Mouse (Mus musculus) forelimb bud, embryonic 11.5 days (tissue): ENCODE measurements around the gene Kif21b.

ENCODE experiments used
- DNase-seq: peaks from one replicate; pipeline ENCODE4 v3.0.0-alpha.2; 2012; ENCODE audit warnings: low read depth, low spot score

Kif21b gene

GRCm38 (mm10) chr1:136128944-136129589 lies 2.1 kb upstream of the Kif21b start:
- DNase-seq, result no peak

DNA sequence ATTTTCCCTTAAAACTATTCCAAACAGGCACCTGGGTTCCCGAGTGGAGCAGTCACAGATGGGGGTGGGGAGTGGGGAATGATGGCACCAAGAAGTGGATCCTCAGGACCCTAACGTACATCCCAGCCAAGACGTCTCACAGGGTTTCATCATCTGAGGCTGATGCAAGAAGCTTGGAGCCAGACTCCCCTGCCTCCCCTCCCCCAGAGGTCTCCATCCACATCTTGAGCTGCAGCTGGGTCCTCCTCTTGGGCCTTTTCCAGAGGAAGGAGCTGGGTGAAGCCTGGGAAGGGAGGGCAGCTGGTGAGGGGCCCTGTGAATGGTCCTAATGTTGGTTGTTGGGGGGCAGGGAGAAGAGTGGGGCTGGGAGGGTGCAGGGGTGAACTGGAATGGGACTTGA lies 1.1 kb upstream of the Kif21b start:
- DNase-seq, result no peak

DNA sequence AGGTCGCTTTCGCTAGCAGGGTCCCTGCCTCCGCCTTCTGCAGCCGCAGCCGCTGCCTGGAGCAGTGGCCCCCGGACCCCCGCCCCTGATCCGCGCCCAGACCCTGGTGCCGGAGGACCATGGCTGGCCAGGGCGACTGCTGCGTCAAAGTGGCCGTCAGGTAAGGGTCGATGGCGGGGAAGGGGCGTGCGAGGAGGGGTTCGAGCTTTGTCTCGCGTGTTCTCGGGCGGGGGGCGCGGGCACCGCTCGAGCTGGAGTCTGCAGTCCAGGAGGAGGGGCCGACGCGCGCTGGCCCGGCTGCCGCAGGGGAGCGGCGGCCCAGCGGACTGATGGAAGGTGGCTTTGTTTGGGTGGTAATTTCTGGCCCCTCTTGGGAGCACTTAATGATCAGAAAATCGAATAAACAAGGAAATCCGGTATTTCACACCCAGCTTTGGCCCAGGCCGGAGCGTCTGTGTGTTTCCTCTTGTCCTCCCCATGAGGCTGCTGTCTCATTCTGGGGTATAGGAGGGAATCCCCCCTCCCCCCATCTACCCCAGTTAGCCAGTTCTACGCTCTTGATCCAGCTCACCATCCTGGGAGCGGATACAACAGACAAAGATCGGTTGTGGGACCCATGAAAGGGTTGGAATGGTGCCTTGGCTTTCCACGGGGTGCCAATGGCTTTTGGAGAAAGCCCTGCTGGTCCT lies 558 bp downstream of the Kif21b start:
- peak; percentile 57 for DNase-seq

DNA sequence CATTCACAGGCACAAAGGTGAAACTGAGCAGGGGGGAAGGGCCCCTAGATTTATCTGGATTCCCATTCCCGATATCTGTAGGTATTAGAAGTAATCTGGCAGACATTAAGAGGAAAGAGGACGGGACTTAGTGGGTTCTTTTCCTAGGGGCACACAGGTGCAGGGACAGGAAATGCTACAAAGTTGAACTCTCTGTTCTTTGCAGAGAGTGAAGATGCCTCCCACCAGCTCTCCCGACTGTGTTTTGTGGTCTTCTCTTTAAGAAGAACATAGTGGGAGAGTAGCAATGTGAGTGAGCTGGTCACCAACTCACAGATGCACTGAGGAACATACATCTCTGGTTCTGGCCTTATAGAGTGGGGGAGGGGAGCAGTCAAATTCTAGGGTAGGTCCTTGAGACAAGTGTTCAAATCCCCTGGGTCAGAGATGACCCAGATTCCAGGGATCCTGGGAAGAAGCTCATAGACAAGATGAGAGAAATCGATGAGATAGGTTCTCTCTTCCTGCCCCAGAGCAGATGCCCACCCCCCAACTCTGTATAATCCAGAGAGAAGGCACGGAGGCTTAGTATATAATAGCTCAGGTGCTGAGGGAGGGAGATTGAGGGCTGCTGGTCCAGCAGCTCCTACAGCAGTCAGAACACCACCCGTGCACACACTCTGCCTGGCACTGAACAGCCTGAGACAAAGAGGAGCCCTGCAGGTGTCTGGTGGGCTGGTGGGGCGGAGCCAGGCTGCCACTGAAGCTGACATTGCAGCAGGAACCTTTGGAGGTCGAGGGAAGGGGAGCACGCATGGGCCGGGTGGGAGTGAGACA lies 1.4 kb downstream of the Kif21b start:
- no peak for DNase-seq

DNA sequence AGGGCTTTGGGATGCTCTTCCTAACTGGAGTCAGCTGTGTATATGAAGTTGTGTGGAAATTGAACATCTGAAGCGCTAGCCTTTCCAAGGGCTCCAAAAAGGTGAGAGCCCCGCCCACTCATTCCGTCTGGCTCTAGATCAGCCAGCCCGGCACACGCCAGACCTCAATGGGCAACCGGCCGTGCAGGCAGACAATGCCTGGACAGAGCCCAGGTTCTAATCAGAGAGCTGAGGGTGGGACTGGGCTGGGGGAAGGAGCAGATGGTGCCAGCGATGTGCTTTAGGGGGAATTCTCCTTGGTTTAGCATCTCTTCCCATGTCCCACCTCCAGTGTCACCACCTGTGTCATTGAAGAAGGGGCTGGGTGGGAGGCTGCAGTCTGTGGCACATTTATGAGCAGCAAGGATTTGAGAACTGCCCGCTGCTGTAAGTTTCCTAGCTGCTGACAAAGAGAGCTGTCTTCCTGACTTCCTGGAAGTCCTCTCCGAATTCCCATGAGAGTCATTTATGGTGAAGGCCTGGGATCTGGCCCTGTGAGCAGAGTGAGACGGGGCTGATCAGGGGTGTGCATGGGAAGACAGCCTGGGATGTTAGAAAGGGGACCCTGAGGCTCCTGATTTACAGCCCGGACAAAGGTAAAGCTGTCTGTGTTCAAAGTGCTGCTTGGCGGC lies 2.5 kb downstream of the Kif21b start:
- no peak for DNase-seq

DNA sequence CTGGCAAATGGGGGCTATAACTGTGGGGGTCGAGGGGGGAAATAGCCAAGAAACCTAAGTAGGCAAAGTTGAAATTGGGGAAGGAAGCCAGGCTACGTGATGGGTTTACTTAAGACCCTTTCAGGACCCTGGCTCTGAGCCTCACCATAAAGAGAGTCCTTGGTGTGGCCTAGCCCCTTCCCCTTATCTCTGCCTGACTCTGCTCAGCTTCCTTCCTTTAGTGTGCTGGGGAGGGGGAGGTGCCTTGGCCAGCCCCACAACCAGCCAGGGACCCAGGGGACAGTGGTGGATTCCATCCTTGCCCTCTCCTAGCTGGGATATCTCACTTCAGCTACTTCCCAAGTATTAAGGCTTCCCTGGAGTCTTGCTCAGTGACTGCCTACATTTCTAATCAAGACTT lies 3.4 kb downstream of the Kif21b start:
- no peak for DNase-seq

- DNase-seq, result no peak
These were observed 3.9 kb downstream of the Kif21b start for GRCm38 (mm10) chr1:136135046-136135445.

DNA sequence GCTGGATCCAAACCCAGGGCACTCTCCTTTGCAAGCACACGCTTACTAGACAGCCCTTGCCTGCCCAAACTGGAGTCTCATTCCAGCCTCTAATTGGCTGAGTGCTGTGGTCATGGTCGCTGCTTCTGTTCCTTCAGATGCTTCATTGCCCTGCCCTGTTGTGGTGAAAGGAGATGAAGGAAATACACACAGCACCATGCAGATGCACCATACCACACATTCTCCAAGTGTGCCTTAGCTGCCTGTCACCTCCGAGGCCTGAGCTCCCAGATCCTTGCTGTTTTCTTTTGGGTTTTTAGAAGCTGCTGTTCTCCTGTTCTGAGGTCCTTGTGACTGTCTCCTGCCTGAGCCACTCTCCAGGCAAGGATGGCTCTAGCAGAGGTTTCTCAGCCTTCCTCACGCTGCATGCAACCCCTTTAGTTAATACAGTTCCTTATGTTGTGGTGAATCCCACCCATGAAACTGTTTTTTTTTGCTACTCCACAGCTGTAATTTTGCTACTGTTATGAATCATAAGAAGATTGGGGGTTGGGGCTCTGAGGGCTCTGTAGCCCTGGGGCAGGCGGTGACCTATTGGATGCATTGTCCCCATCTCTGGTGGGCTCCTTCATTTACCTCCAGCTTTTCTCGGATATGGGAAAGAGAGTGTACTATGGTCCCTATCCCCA lies 4.7 kb downstream of the Kif21b start:
- DNase-seq, result no peak

DNA sequence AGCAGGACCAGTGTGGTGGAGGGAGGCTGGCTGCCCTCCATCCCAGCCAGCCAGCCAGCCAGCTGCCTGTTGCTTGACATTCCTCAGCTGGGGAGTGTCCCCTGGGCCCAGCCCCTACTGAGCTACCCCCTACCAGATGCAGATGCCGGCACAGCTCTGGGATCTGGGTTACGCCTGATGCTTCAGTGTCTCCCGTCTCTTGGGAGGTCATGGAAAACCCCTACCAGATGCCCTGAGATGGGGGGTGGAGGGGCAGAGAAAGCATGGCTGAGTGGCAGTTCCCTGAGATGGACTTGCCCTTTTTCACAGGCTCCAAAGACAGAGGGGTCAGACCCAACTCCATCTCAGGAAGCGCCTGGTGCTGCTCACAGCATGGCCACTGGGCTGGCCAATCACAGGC lies 5.4 kb downstream of the Kif21b start:
- no peak for DNase-seq

- peak; percentile 73 for DNase-seq
These were observed 5.9 kb downstream of the Kif21b start for GRCm38 (mm10) chr1:136137071-136137531.

DNA sequence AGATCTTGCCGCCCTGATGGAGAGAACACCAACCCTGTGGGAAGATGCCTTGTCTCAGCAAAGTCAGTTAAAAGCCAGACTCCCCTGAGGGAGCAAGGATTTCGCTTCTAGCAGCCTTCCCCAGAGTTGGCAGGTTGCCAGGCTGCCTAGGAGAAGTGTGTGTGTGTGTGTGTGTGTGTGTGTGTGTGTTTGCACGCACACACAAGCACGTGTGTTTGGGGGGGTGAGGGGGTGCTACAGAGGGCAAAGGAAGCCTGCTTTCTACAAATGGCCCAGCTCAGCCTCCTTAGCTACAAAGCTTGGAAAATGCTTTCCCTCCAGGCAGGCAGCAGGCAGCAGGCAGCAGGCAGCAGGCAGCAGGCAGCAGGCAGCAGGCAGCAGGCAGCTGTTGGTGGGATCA lies 6.4 kb downstream of the Kif21b start:
- DNase-seq, result peak; percentile 75

- DNase-seq, result no peak
These were observed 7.1 kb downstream of the Kif21b start for GRCm38 (mm10) chr1:136138191-136138830.

DNA sequence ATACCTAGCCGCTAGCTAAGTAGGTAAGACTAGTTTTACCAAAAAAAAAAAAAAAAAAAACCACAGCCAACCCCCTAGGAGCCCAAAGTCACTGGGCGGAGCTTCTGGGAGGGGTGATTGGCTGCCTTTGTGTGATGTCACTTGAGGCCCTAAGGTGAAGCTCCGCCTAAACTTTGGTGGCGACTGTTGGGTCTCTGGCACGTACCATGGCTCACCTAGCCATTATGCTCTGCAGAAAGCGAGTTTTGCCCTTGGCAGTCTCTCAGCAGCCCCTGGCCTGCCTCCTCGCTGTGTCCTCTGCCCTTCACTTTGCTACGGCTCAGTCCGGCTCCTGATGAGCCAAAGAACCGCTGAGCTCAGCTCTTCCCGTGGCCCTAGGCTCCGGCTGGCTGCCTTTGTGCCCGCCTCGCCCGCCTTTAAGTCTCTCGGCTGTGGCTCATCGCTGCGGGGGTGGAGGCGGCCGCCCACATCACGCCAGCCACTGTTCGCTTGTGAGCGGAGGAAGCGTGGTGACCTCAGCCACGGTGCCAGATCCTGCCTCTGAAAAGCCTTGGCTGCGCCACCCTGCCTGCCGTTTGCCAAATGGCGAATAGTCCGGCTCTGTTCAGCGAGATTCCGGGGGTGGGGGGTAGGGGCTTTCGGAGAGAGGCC lies 8.9 kb downstream of the Kif21b start:
- peak; percentile 86 for DNase-seq

GRCm38 (mm10) chr1:136141176-136141950 lies 10.2 kb downstream of the Kif21b start:
- DNase-seq, result no peak

- DNase-seq, result no peak
These were observed 11.1 kb downstream of the Kif21b start for GRCm38 (mm10) chr1:136142336-136142735.

GRCm38 (mm10) chr1:136143514-136143913 lies 12.3 kb downstream of the Kif21b start:
- no peak for DNase-seq

DNA sequence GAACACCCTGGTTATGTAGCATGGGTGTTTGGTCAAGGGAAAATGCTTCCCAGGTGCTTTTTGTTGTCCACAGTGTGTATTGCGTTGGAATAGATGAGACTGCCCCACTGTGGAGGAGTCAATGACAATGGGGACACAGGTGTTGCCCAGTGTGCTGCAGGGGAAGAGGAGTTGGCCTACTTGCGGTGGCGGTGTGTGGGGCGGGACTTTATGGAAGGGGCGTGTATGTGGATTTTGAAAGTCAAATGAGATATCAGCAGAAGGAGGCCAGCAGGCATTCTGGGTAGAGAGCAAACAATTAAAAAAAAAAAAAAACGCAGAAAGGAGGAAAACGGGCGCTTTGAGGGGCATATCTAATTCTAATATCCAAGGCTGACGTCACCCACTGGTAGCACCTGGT lies 18.5 kb downstream of the Kif21b start:
- DNase-seq, result no peak

GRCm38 (mm10) chr1:136151371-136151770 lies 20.2 kb downstream of the Kif21b start:
- no peak for DNase-seq

GRCm38 (mm10) chr1:136156304-136156703 lies 25.1 kb downstream of the Kif21b start:
- no peak for DNase-seq

DNA sequence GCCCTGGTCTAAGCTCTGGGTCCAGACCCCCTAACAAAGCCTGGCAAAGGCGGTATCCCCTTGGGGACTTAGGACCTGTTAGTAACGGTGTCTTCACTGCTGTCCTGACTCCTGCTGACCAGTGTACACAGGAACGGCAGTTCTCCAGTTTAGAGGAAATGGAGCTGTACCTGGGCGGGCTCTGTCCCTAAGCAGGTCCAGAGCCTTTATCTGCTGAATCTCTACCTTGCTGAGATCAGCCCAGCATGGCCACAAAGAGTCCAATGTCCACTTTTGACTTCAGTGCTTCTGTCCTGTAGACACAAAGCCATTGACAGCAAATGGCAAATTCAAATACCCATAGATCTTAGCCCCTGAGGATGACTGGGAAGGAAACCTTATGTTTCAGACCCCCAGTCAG lies 25.8 kb downstream of the Kif21b start:
- DNase-seq, result no peak
